Mouse (Mus musculus) brain, embryonic 14.5 days (tissue): ENCODE measurements around the gene Masp1.

Experiments used
- CTCF ChIP-seq: fragments of 200-500 bp; IDR thresholded peaks from 2 replicates; pipeline ENCODE4 v1.5.1; 2012; ENCODE audit warnings: inconsistent platforms, mild to moderate bottlenecking, moderate library complexity, borderline replicate concordance; ENCODE audit not compliant: insufficient read depth, insufficient read length; ENCODE audit errors: extremely low read depth
- POLR2A ChIP-seq: fragments of 200-500 bp; IDR thresholded peaks from 2 replicates; pipeline ENCODE4 v1.6.1; 2012; ENCODE audit warnings: mild to moderate bottlenecking, inconsistent platforms, borderline replicate concordance; ENCODE audit not compliant: poor library complexity, insufficient read depth, insufficient read length, severe bottlenecking; ENCODE audit errors: extremely low read depth

GRCm38 (mm10) chr16:23456534-23456933, 64.1 kb downstream of the Masp1 start:
- TF ChIP-seq POLR2A (no peak), CTCF (no peak)
